Mouse (Mus musculus) thymus, postnatal 36 days (tissue): ENCODE results near the gene Rps6kc1.

ENCODE experiments used
- DNase-seq, 2 experiments: peaks; one replicate each; pipeline ENCODE4 v3.0.0; 2022; ENCODE audit warnings: mixed read lengths in 2 of 2

Rps6kc1 gene

GRCm38 (mm10) chr1:190664767-190665489, 246.6 kb downstream of the Rps6kc1 start:
- DNase-seq = no peak

DNA sequence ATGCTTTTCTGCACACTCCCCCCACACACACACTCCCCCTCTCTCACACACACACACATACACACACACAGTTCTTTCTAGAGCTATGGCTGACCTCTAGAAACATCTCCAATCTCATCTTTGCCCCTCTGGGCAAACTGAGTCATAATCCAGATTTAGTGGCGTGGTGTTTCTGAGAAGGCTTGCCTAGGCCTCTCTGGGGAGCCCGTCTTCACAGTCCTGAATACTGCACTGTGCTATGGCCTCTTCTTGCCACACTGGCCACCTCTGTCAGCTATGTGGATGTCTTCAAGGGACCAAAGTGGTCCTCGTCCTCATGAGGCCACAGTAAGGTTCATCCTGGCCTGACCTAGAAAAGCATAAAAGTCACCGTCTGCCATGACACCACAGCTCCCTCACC, 247.6 kb downstream of the Rps6kc1 start:
- DNase-seq = no peak

GRCm38 (mm10) chr1:190662736-190663135, 248.8 kb downstream of the Rps6kc1 start:
- no peak for DNase-seq

DNA sequence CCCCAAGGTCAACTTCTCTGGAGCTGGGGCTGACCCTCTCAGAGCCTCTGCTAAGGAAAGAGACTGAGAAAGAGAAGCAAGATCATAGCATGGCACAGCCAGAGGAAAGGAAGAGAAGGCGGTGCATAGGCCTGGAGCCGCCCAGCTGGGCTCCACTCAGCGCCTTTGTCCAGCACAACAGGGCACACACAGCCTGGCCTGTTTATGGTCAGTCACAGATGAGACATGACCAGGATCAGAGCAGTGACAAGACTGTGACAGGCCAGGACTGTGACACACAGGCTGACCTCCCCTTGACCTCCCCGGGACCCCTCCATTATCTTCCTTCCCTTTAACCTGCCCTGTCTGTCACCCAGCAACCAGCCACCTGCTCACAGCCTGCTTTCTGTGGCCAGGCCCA, 249.8 kb downstream of the Rps6kc1 start:
- DNase-seq = no peak

DNA sequence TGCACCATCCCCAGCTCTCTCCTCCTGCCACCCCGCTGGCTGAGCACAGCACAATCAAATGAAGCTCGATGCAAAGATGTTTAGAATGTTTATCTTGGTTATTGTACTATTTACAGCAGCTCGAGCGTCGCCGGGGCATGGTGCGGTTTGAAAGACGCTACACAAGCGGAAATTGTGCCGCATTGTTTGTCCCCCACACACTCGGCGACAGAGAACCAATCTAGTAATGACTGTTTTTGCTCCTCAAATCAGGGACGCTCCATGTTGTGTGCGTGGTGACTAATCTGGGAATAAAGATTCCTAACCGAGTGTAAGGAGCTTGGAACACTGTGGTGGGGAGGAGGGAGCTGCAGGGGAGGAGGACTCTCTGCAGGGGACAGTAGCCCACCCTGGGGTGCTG, 250.3 kb downstream of the Rps6kc1 start:
- no peak for DNase-seq

DNA sequence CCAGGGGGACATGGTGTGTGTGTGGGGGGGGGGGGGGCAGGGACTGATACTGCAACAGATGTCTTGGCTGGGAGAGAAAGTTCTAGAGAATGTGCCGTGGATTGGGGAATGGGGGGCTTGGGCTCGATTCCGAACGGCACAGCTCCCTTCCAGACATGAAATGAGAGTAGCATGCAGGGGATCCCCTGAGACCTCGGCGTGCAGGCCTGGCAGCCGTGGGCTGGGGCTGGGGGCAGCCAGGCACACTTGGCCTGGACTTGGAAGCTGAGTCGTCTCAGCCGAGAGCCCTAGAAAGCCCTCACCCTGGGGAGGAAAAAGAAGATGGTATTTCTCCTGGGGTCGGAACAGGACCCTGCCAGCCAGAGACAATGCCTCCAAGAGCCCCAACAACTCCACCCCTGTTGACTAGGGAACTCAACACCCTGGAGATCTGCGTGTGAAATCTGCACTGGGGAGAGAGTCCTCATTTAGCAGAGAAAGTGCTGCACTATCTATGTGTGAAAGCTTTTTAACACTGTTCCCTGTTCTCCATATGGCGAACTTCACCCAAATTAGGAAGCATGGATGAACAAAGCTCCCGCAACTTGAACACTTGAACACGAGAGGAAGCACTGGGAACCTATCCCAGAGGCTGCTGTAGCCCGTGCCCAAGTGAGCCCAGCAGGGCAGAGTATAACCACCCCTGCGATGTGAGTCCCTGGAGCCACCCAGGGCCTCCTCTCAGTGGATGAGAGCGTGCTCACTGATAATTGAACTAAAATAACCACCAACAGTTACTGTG, 251.7 kb downstream of the Rps6kc1 start:
- no peak for DNase-seq

DNA sequence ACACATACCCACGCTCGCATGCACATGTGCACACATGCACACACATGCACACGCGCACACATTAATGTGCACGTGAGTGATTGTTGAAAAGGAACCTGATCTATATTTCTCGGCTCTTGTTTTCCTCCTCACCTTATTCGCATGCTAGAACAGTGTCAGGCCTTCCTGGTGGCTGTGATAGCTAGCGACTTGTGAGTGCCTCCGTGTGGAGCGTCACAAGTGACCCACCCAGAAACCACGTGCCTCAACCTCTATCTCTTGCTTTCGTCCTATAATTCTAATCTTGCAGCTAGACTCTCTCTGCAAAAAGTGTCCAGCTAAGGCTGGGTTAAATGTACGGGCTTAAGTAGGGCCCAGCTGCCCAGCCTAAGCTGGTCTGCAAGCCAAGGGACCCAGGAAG, 253.3 kb downstream of the Rps6kc1 start:
- no peak for DNase-seq

DNA sequence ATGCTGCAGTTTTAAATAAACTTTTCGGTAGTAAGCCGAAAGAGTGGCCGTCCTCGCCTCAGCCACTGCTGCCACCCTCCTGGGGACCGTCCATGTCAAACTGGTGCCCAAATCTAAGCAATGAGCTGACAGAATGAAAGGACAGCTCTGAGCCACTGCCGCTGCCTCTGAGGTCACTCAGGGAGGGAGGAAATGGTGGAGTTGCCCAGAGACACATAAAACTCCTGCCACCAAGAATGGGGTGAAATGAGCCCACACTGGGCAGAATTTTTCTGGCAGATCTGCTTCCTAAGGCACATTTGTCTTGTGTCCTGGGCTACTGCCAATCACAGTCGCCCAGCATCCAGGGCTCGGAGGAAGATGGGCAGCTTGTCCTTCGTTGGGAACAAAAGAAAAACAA, 255.5 kb downstream of the Rps6kc1 start:
- no peak for DNase-seq

DNA sequence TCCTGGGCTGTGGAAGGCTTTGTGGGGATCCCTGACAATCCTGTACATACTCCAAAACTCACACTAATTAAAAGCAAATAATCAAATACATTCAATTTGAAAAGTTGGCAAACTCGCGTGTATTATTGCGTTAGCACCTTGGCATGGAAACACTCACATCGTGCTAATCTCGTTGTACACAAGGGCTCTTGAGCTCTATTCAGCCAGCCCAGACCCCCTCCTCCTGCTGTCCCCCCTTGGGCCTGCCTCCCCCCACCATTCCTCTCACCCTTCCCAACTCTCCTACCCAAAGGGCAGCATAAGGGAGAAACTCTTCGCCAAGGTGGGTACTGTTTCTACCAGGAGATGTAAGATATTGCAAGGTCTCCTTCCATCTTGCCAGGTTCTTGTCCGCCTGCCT, 255.9 kb downstream of the Rps6kc1 start:
- no peak for DNase-seq

DNA sequence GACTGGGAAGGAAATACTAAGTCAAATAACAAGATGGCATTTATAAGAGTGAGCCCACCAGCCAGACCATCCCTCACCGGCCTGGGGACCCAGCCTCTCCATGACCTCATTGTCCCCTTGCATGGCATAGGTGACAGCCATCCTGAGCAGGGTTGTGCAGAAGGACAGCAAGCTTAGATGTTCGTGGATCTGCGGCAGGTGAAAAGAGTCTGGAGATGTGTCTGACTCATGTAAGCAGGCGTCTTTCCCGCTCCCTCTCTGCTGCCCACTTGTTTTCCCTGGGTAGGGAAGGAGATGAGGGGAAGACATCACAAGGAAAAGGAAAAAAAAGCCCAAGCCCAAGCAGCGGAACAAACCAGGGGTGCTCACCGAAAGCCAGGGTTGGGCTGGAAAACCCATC, 256.5 kb downstream of the Rps6kc1 start:
- no peak for DNase-seq

GRCm38 (mm10) chr1:190654694-190655001, 256.9 kb downstream of the Rps6kc1 start:
- DNase-seq = no peak

DNA sequence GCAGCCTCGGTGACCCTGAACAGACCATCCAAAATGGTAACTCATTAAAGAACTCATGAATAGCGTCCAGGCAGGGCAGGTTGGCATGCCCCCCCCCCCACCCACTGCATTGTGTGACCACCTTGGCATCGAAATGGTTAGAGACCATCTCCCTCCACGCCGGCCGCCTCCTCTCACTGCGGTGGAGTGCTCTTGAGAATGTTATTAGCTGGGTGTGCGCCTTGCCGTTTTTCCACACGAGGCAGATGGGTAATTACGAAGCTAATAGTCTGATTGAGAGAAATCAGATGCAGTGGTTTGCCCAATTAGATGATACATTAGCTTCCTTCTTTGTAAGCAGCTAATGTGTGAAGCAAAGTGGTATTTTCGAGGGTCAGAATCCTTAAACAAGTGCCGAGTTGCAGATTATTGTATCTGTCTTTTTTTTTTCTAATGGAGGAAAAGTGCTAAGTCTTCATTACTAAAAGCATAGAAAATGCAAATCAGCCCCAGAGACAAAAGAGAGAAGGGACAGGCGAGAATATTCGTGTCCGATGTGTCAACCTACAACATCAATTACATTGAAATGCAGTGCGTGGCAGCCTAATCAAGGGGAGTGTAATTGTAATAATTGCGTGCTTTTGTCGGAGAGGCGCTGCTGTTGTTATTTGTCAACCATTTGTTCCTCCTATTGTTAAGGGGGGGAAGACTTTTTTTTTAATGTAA, 257.4 kb downstream of the Rps6kc1 start:
- DNase-seq = no peak

DNA sequence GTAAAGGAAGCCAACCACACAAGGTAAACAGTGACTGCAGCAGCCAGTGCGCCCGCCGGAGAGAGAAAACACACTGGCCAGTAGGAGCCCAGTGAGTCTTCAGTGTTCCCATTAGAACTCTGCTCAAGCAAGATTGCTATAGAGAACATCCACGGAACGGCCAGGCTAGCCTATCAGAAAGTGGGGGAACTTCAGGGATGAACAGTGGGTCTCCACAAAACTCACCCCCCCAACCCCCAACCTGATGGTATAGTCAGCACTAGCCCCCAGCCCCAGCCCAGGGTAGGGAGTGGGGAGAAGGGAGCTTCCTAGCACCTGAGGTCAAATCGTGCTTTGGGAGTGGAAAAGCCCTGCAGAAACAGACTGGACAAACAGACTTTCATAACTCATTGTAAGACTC, 258.5 kb downstream of the Rps6kc1 start:
- no peak for DNase-seq
